Mouse (Mus musculus): ENCODE data around the gene Ssbp2. TPM values are rescaled to one million over a fixed set of nuclear protein-coding genes. Genes with fewer than 3 reads are reported as not detected.

Gene Ssbp2
- 10 to 100 TPM; 26.6 to 30.0 TPM for total RNA-seq (2023)

GRCm38 (mm10) chr13:91459896-91460620, at the start of gene Ssbp2:
Gene Ssbp2 (plus strand): TSS chr13:91460283.

GRCm38 (mm10) chr13:91741280-91742047, 281.4 kb downstream of the Ssbp2 start, which contains the start of gene Acot12:
Gene Acot12 (plus strand): TSS chr13:91741512.

Other genes starting within 250 kb of the Ssbp2 start
- 1 to 10 TPM; 5.6 to 5.8 TPM for gene Atg10, start 236.3 kb upstream of the Ssbp2 start, total RNA-seq (2023)